Mouse (Mus musculus): ENCODE results near the gene Ubac2. TPM values are rescaled to one million over a fixed set of nuclear protein-coding genes. Genes with fewer than 3 reads are reported as not detected.

The Ubac2 gene
- total and polyA plus RNA-seq, 3 experiments, result 32.8 to 40.1 (median 35.5) TPM

GRCm38 (mm10) chr14:121932180-121932579 lies 53.8 kb downstream of the Ubac2 start:
- Histone ChIP-seq H3K4me3 (replicated peaks in 1 of 3; ENCODE audit: low read depth in 2 of 3, low read length in 2 of 3, poor library complexity in 1 of 3) (no peak overlapping the region), H3K36me3 (replicated peaks in 1 of 2; ENCODE audit: control insufficient read depth in 1 of 2, insufficient read depth in 1 of 2, low read length in 1 of 2) (peaks cover 6 to 40% of the 10 kb centered on the region in 2 experiments), H3K9ac (ENCODE audit: insufficient read depth, low read depth) (peak overlapping the region; percentile 19; the same call in 1 of the 2 replicates), H3K27me3 (replicated peaks) (no peaks in the 10 kb centered on the region), H3K4me2 (ENCODE audit: insufficient read depth, low read depth, poor library complexity, severe bottlenecking) (no peak overlapping the region; the same call in 1 of the 2 replicates), H3K4me1 (ENCODE audit: control insufficient read depth in 1 of 2, insufficient read depth in 2 of 2) (peaks cover 26 to 78% of the 10 kb centered on the region in 2 experiments), H3K79me2 (replicated peaks; ENCODE audit: control insufficient read depth, extremely low read depth, insufficient read depth, poor library complexity, severe bottlenecking) (no peaks in the 10 kb centered on the region), H3K9me3 (replicated peaks; ENCODE audit: low read length) (peaks cover 16% of the 10 kb centered on the region), H3K27ac (ENCODE audit: insufficient read depth, low read depth) (peak overlapping the region; percentile 65; the same call in 1 of the 2 replicates)
- DNase-seq (ENCODE audit: extremely low read depth), result no peak
- in situ Hi-C loops (cut with MboI; ENCODE audit: low pct_ligation_motif_present, low pct_unique_long_range_greater_than_20kb, low sequenced_read_pairs) (loop anchor here (5.0 kb wide), 2 partner anchors 35 to 130 kb away; partner anchors contain the start of gene Gpr183), dilution Hi-C loops (cut with MboI; ENCODE audit: extremely low pct_ligation_motif_present, extremely low pct_unique_long_range_greater_than_20kb, low sequenced_read_pairs) (no loop called here)
- TF ChIP-seq CTCF (conservative IDR thresholded peaks at IDR 0.05 in 1 of 2, IDR thresholded peaks at IDR 0.05 in 1 of 2; ENCODE audit: low read depth in 2 of 2, low read length in 2 of 2) (no peak), UBTF (IDR thresholded peaks at IDR 0.05; ENCODE audit: low read depth, low read length) (no peak), BHLHE40 (IDR thresholded peaks at IDR 0.05; ENCODE audit: low read depth, low read length) (no peak), RAD21 (IDR thresholded peaks at IDR 0.05; ENCODE audit: low read depth, low read length) (no peak), CHD2 (IDR thresholded peaks at IDR 0.05; ENCODE audit: low read length) (no peak), ZC3H11A (IDR thresholded peaks at IDR 0.05; ENCODE audit: low read depth, low read length) (no peak), MXI1 (IDR thresholded peaks at IDR 0.05; ENCODE audit: low read depth, low read length) (no peak), HCFC1 (IDR thresholded peaks at IDR 0.05; ENCODE audit: low read depth, low read length) (no peak), USF1 (IDR thresholded peaks at IDR 0.05; ENCODE audit: low read depth, low read length) (no peak), ETS1 (conservative IDR thresholded peaks at IDR 0.05; ENCODE audit: low read depth, low read length) (no peak), PAX5 (IDR thresholded peaks at IDR 0.05; ENCODE audit: low read length) (no peak), IRF4 (IDR thresholded peaks at IDR 0.05; ENCODE audit: low read depth, low read length) (no peak), POLR2A (IDR thresholded peaks at IDR 0.05; ENCODE audit: low read depth, low read length) (no peak), ELF1 (IDR thresholded peaks at IDR 0.05; ENCODE audit: low read depth, low read length) (no peak), CHD1 (IDR thresholded peaks at IDR 0.05; ENCODE audit: low read depth, low read length) (no peak), MAX (IDR thresholded peaks at IDR 0.05; ENCODE audit: low read length) (no peak), MAZ (IDR thresholded peaks at IDR 0.05; ENCODE audit: low read depth, low read length) (no peak), USF2 (conservative IDR thresholded peaks at IDR 0.05; ENCODE audit: low read depth, low read length) (no peak)

GRCm38 (mm10) chr14:121933906-121934596 lies 55.6 kb downstream of the Ubac2 start:
- H3K4me3 ChIP-seq (replicated peaks in 1 of 3; ENCODE audit: low read depth in 2 of 3, low read length in 2 of 3, poor library complexity in 1 of 3), result no peak overlapping the region
- H3K27ac ChIP-seq (ENCODE audit: insufficient read depth, low read depth), result 0 out of 2 replicates have a peak overlapping the region, but pooled peaks have one; percentile 17
- TF ChIP-seq JUND (conservative IDR thresholded peaks at IDR 0.05; ENCODE audit: low read depth, low read length), result no peak
- no peak for TF ChIP-seq TCF12 (IDR thresholded peaks at IDR 0.05; ENCODE audit: low read depth, low read length)
- TF ChIP-seq CHD2 (IDR thresholded peaks at IDR 0.05; ENCODE audit: low read length), result no peak
- no peak for TF ChIP-seq BHLHE40 (IDR thresholded peaks at IDR 0.05; ENCODE audit: low read depth, low read length)
- no peak for TF ChIP-seq POLR2A (IDR thresholded peaks at IDR 0.05; ENCODE audit: low read depth, low read length)
- TF ChIP-seq GABPA (IDR thresholded peaks at IDR 0.05; ENCODE audit: insufficient replicate concordance, low read depth, low read length), result no peak
- no peak for TF ChIP-seq SMC3 (IDR thresholded peaks at IDR 0.05; ENCODE audit: low read depth, low read length)
- no peak for TF ChIP-seq NELFE (IDR thresholded peaks at IDR 0.05; ENCODE audit: low read depth, low read length)
- TF ChIP-seq RAD21 (IDR thresholded peaks at IDR 0.05; ENCODE audit: low read depth, low read length), result no peak
- no peak for TF ChIP-seq ETS1 (conservative IDR thresholded peaks at IDR 0.05; ENCODE audit: low read depth, low read length)
- TF ChIP-seq IRF4 (IDR thresholded peaks at IDR 0.05; ENCODE audit: low read depth, low read length), result no peak
- in situ Hi-C loops (cut with MboI; ENCODE audit: low pct_ligation_motif_present, low pct_unique_long_range_greater_than_20kb, low sequenced_read_pairs) (loop anchor here (5.0 kb wide), 2 partner anchors 33 to 128 kb away; partner anchors contain the start of gene Gpr183), dilution Hi-C loops (cut with MboI; ENCODE audit: extremely low pct_ligation_motif_present, extremely low pct_unique_long_range_greater_than_20kb, low sequenced_read_pairs) (no loop called here)
- H3K9ac ChIP-seq (ENCODE audit: insufficient read depth, low read depth), result no peak overlapping the region
- no peak for DNase-seq (ENCODE audit: extremely low read depth)
- peaks cover 30 to 82% of the 10 kb centered on the region in 2 experiments for H3K4me1 ChIP-seq (ENCODE audit: control insufficient read depth in 1 of 2, insufficient read depth in 2 of 2)
- peaks cover 6 to 36% of the 10 kb centered on the region in 2 experiments for H3K36me3 ChIP-seq (replicated peaks in 1 of 2; ENCODE audit: control insufficient read depth in 1 of 2, insufficient read depth in 1 of 2, low read length in 1 of 2)
- H3K27me3 ChIP-seq (replicated peaks), result no peaks in the 10 kb centered on the region
- H3K79me2 ChIP-seq (replicated peaks; ENCODE audit: control insufficient read depth, extremely low read depth, insufficient read depth, poor library complexity, severe bottlenecking), result no peaks in the 10 kb centered on the region
- no peak overlapping the region for H3K4me2 ChIP-seq (ENCODE audit: insufficient read depth, low read depth, poor library complexity, severe bottlenecking)
- peaks cover 16% of the 10 kb centered on the region for H3K9me3 ChIP-seq (replicated peaks; ENCODE audit: low read length)

Data from CH12.LX (cell line).